Mouse (Mus musculus): ENCODE data around the gene Fam174b. TPM values are rescaled to one million over a fixed set of nuclear protein-coding genes. Genes with fewer than 3 reads are reported as not detected.

The Fam174b gene
- polyA plus RNA-seq, 1 experiment from 2014 or later: 33.9 TPM

DNA sequence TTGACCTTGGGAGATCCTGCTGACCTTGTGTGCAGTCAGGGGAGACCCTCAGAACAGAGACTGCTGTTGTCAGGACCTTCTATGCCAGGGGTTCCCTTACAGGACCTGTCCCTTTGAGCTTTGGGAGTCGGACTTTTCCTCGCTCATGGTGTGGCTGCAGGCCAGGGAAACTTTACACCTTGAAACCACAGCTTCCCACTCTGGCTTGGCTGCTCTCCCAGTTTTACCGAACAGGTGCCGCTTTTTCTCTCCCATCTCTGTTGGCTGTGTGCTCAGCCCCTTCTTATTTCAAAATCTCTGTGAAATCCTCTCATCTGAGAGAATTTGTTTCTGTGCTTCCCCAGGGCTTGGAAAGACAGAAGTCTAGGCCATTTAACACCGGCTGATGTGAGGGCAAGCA lies 5.8 kb downstream of the Fam174b start:
- Histone ChIP-seq H3K27ac (ENCODE audit: low read depth, low read length) (no peak overlapping the region), H3K4me3 (ENCODE audit: low read length) (no peak overlapping the region), H3K4me2 (replicated peaks; ENCODE audit: low read depth, low read length) (no peak overlapping the region), H3K4me1 (ENCODE audit: control insufficient read depth, insufficient read depth, low read length) (peaks cover 4% of the 10 kb centered on the region; the same call in 1 of the 2 replicates), H3K9ac (ENCODE audit: low read depth, low read length) (no peak overlapping the region), H3K36me3 (ENCODE audit: control insufficient read depth, insufficient read depth, low read length) (no peaks in the 10 kb centered on the region), H3K27me3 (ENCODE audit: control insufficient read depth, insufficient read depth, low read length) (peaks cover 4% of the 10 kb centered on the region; the same call in 1 of the 2 replicates), H3K9me3 (ENCODE audit: control insufficient read depth, low read length) (no peaks in the 10 kb centered on the region)
- ATAC-seq (ENCODE audit: low FRiP score, low TSS enrichment): no peak
- WGBS: 63% methylated on average over 5 of the region's 5 CpGs

- no peak overlapping the region for H3K27ac ChIP-seq (ENCODE audit: low read depth, low read length)
- no peaks in the 10 kb centered on the region for H3K9me3 ChIP-seq (ENCODE audit: control insufficient read depth, low read length)
- H3K36me3 ChIP-seq (ENCODE audit: control insufficient read depth, insufficient read depth, low read length): no peaks in the 10 kb centered on the region
- no peak for ATAC-seq (ENCODE audit: low FRiP score, low TSS enrichment)
- no peak overlapping the region for H3K9ac ChIP-seq (ENCODE audit: low read depth, low read length)
- H3K4me3 ChIP-seq (ENCODE audit: low read length): no peak overlapping the region
- H3K4me2 ChIP-seq (replicated peaks; ENCODE audit: low read depth, low read length): no peak overlapping the region
- no peaks in the 10 kb centered on the region for H3K27me3 ChIP-seq (ENCODE audit: control insufficient read depth, insufficient read depth, low read length)
- no peaks in the 10 kb centered on the region for H3K4me1 ChIP-seq (ENCODE audit: control insufficient read depth, insufficient read depth, low read length)
- 81% methylated on average over 4 of the region's 4 CpGs for WGBS
Measured at GRCm38 (mm10) chr7:73746836-73747235, 6.7 kb downstream of the Fam174b start.

GRCm38 (mm10) chr7:73747531-73747930 lies 7.4 kb downstream of the Fam174b start:
- H3K9ac ChIP-seq (ENCODE audit: low read depth, low read length): no peak overlapping the region
- H3K4me3 ChIP-seq (ENCODE audit: low read length): no peak overlapping the region
- no peaks in the 10 kb centered on the region for H3K36me3 ChIP-seq (ENCODE audit: control insufficient read depth, insufficient read depth, low read length)
- no peaks in the 10 kb centered on the region for H3K9me3 ChIP-seq (ENCODE audit: control insufficient read depth, low read length)
- no peak for ATAC-seq (ENCODE audit: low FRiP score, low TSS enrichment)
- no peaks in the 10 kb centered on the region for H3K4me1 ChIP-seq (ENCODE audit: control insufficient read depth, insufficient read depth, low read length)
- WGBS: 84% methylated on average over 3 of the region's 3 CpGs
- H3K27me3 ChIP-seq (ENCODE audit: control insufficient read depth, insufficient read depth, low read length): no peaks in the 10 kb centered on the region
- H3K27ac ChIP-seq (ENCODE audit: low read depth, low read length): no peak overlapping the region
- H3K4me2 ChIP-seq (replicated peaks; ENCODE audit: low read depth, low read length): no peak overlapping the region

DNA sequence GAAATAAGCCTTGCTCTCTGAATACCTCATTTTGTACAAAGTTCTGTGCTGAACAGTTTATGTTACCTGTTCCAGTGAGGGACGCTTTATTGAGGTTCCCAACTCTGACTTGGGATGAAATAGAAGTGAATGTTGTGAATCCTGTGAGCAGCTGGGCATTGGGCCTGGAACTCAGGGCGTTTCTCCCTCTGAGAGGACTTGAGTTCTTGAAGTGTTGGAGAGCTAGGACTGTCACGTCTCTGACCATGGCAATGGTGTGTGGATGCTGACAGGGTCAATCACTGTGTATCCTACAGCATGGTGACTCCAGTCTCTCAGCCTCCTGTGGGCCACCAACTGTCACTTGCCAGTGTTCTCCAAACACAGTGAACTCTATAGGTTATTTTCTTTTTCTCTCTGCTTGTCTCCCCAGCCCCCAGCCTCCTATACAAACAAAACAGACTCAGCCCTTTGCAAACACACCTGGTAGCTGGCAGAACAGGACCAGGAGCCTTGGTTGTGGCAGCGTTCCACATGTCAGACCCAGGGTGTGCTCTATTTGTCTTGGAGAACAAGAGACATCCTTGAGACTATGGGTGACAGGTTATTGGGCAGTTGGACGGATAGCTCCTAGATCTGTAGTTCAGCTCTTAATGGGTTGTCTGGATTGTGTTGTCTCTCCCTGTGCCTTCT lies 8.5 kb downstream of the Fam174b start:
- ATAC-seq (ENCODE audit: low FRiP score, low TSS enrichment): no peak
- no peak overlapping the region for H3K4me3 ChIP-seq (ENCODE audit: low read length)
- no peak overlapping the region for H3K9ac ChIP-seq (ENCODE audit: low read depth, low read length)
- no peaks in the 10 kb centered on the region for H3K36me3 ChIP-seq (ENCODE audit: control insufficient read depth, insufficient read depth, low read length)
- H3K27me3 ChIP-seq (ENCODE audit: control insufficient read depth, insufficient read depth, low read length): no peaks in the 10 kb centered on the region
- 84% methylated on average over 5 of the region's 5 CpGs for WGBS
- no peaks in the 10 kb centered on the region for H3K9me3 ChIP-seq (ENCODE audit: control insufficient read depth, low read length)
- H3K27ac ChIP-seq (ENCODE audit: low read depth, low read length): no peak overlapping the region
- H3K4me2 ChIP-seq (replicated peaks; ENCODE audit: low read depth, low read length): no peak overlapping the region
- no peaks in the 10 kb centered on the region for H3K4me1 ChIP-seq (ENCODE audit: control insufficient read depth, insufficient read depth, low read length)

DNA sequence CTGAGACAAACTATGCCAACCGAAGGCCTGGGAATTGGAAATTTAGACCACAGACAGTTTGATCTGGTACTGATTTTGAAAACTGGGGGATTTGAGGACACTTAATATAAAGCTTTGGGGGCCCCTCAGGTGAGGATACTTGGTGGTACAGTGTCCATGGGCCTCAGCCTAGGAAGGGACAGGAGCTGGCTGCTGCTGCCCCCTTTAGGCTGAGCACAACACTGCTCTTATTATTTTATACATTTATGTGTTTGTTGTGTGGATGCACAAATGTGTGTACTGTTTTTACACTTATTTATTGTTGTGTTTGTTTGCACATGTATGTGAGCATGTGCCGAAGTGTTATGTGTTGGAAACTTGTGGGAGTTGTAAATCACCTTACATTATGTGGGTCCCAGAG lies 9.2 kb downstream of the Fam174b start:
- H3K4me3 ChIP-seq (ENCODE audit: low read length): no peak overlapping the region

GRCm38 (mm10) chr7:73749983-73750382 lies 9.9 kb downstream of the Fam174b start:
- Histone ChIP-seq H3K9ac (ENCODE audit: low read depth, low read length) (no peak overlapping the region), H3K27me3 (ENCODE audit: control insufficient read depth, insufficient read depth, low read length) (no peaks in the 10 kb centered on the region), H3K4me1 (ENCODE audit: control insufficient read depth, insufficient read depth, low read length) (peaks cover 5% of the 10 kb centered on the region), H3K27ac (ENCODE audit: low read depth, low read length) (no peak overlapping the region), H3K4me3 (ENCODE audit: low read length) (no peak overlapping the region), H3K4me2 (replicated peaks; ENCODE audit: low read depth, low read length) (no peak overlapping the region), H3K36me3 (ENCODE audit: control insufficient read depth, insufficient read depth, low read length) (no peaks in the 10 kb centered on the region), H3K9me3 (ENCODE audit: control insufficient read depth, low read length) (no peaks in the 10 kb centered on the region)
- no peak for ATAC-seq (ENCODE audit: low FRiP score, low TSS enrichment)
- WGBS: 70% methylated on average over 7 of the region's 7 CpGs

More for the DNA sequence above, 9.2 kb downstream of the Fam174b start:
- Histone ChIP-seq H3K9ac (ENCODE audit: low read depth, low read length) (no peak overlapping the region), H3K27me3 (ENCODE audit: control insufficient read depth, insufficient read depth, low read length) (no peaks in the 10 kb centered on the region), H3K9me3 (ENCODE audit: control insufficient read depth, low read length) (no peaks in the 10 kb centered on the region), H3K27ac (ENCODE audit: low read depth, low read length) (no peak overlapping the region), H3K4me2 (replicated peaks; ENCODE audit: low read depth, low read length) (no peak overlapping the region), H3K36me3 (ENCODE audit: control insufficient read depth, insufficient read depth, low read length) (no peaks in the 10 kb centered on the region), H3K4me1 (ENCODE audit: control insufficient read depth, insufficient read depth, low read length) (peaks cover 4% of the 10 kb centered on the region; the same call in 1 of the 2 replicates)
- no peak for ATAC-seq (ENCODE audit: low FRiP score, low TSS enrichment)
- WGBS: 90% methylated on average over 2 of the region's 2 CpGs

- Histone ChIP-seq H3K27me3 (ENCODE audit: control insufficient read depth, insufficient read depth, low read length) (no peaks in the 10 kb centered on the region), H3K9ac (ENCODE audit: low read depth, low read length) (no peak overlapping the region), H3K4me1 (ENCODE audit: control insufficient read depth, insufficient read depth, low read length) (peaks cover 10% of the 10 kb centered on the region), H3K9me3 (ENCODE audit: control insufficient read depth, low read length) (peaks cover 8% of the 10 kb centered on the region; the same call in 1 of the 2 replicates), H3K36me3 (ENCODE audit: control insufficient read depth, insufficient read depth, low read length) (no peaks in the 10 kb centered on the region), H3K27ac (ENCODE audit: low read depth, low read length) (no peak overlapping the region), H3K4me3 (ENCODE audit: low read length) (no peak overlapping the region), H3K4me2 (replicated peaks; ENCODE audit: low read depth, low read length) (no peak overlapping the region)
- 89% methylated on average over 1 of the region's 1 CpGs for WGBS
- no peak for ATAC-seq (ENCODE audit: low FRiP score, low TSS enrichment)
Measured at GRCm38 (mm10) chr7:73753598-73753997, 13.5 kb downstream of the Fam174b start.

DNA sequence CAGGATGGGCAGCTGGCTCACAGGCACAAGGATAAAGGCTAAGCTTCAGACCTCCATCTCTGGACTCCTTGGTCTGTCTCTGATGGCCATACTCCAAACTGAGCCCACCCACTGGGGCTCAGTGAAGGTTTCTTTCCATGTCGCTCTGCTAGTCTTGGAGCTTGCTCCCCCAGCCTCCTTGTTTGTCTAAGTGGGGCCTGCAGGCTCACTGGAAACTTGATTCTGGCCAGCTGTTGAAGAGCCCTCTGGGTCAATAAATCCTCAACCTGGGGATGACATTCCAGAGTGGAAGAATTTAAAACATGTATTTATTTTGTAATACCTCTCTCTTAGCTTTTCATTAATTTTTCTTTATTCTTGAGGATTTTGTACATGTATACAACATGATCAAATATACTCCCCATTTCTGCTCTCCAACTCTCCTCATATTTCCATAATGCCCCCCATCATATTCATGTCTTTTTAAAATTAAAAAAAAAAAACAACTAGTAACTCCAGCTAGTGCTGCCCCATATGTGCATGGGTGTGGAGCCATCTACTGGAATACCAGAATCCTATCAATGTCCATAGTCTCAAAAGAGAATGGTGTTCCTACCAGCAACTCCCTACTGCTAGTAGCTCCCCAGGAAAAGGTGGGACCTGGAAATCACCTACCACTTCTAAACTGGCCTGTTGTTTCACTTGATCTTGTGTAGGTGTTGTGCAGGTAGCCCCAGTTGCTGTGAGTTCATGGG lies 15.4 kb downstream of the Fam174b start:
- Histone ChIP-seq H3K27ac (ENCODE audit: low read depth, low read length) (peak overlapping the region; percentile 32; the same call in 1 of the 2 replicates), H3K4me1 (ENCODE audit: control insufficient read depth, insufficient read depth, low read length) (peaks cover 10% of the 10 kb centered on the region), H3K4me3 (ENCODE audit: low read length) (no peak overlapping the region), H3K4me2 (replicated peaks; ENCODE audit: low read depth, low read length) (no peak overlapping the region), H3K9me3 (ENCODE audit: control insufficient read depth, low read length) (peaks cover 8% of the 10 kb centered on the region; the same call in 1 of the 2 replicates), H3K27me3 (ENCODE audit: control insufficient read depth, insufficient read depth, low read length) (no peaks in the 10 kb centered on the region), H3K36me3 (ENCODE audit: control insufficient read depth, insufficient read depth, low read length) (no peaks in the 10 kb centered on the region), H3K9ac (ENCODE audit: low read depth, low read length) (no peak overlapping the region)
- peak; percentile 77 for ATAC-seq (ENCODE audit: low FRiP score, low TSS enrichment)
- WGBS: 14% methylated on average over 1 of the region's 1 CpGs

DNA sequence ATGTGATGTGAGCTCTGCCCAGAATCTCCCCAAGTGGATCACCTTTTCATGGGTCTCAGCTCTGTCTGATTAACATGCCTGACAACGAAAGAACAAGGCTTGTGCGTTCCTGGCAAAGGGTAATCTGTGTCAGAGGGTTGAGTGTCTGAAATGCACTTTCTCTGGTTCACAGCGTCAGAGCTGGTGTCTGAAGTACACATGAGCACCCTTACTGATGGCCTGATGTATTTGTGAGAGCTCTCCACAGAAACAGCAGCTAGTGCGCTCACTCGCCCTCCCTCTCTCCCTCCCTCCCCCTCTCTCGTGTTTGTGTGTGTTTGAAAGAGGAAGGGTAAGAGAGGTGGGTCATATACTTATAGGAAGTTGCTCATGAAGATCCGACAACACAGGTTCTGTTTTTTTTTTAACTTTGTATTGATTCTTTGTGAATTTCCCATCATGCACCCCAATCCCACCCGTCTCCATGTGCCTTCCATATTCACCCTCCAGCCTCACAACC lies 21.6 kb downstream of the Fam174b start:
- no peak overlapping the region for H3K9ac ChIP-seq (ENCODE audit: low read depth, low read length)
- no peaks in the 10 kb centered on the region for H3K4me1 ChIP-seq (ENCODE audit: control insufficient read depth, insufficient read depth, low read length)
- no peak for ATAC-seq (ENCODE audit: low FRiP score, low TSS enrichment)
- no peaks in the 10 kb centered on the region for H3K9me3 ChIP-seq (ENCODE audit: control insufficient read depth, low read length)
- H3K4me3 ChIP-seq (ENCODE audit: low read length): no peak overlapping the region
- H3K36me3 ChIP-seq (ENCODE audit: control insufficient read depth, insufficient read depth, low read length): no peaks in the 10 kb centered on the region
- H3K27ac ChIP-seq (ENCODE audit: low read depth, low read length): no peak overlapping the region
- H3K27me3 ChIP-seq (ENCODE audit: control insufficient read depth, insufficient read depth, low read length): no peaks in the 10 kb centered on the region
- 76% methylated on average over 8 of the region's 8 CpGs for WGBS
- H3K4me2 ChIP-seq (replicated peaks; ENCODE audit: low read depth, low read length): no peak overlapping the region

All from kidney, embryonic 14.5 days (tissue).